Mouse (Mus musculus): ENCODE measurements at regions not wholly inside any gene's neighbourhood (a gene's known extent, or its start where the extent isn't known, plus 50 kb on each side); places are given as distances from the start of the nearest gene placed in this dataset.
A peak's percentile ranks its signal among the peaks of the same experiment; 100 is the strongest.

- DNase-seq: no peak
Measured at GRCm38 (mm10) chr8:87199461-87200131, 272.8 kb downstream of the Cbln1 start.

GRCm38 (mm10) chr8:87197867-87198536 lies 274.4 kb downstream of the Cbln1 start:
- peak; percentile 21 for DNase-seq

GRCm38 (mm10) chr8:87197000-87197399 lies 275.4 kb downstream of the Cbln1 start:
- no peak for DNase-seq

GRCm38 (mm10) chr8:87196050-87196449 lies 276.4 kb downstream of the Cbln1 start:
- DNase-seq: no peak

GRCm38 (mm10) chr8:87189791-87190385 lies 282.5 kb downstream of the Cbln1 start:
- no peak for DNase-seq

- DNase-seq: no peak
Measured at GRCm38 (mm10) chr8:87182888-87183287, 289.5 kb downstream of the Cbln1 start.

GRCm38 (mm10) chr8:87178561-87178960 lies 293.5 kb upstream of the N4bp1 start:
- no peak for DNase-seq

GRCm38 (mm10) chr8:87177620-87178019 lies 292.6 kb upstream of the N4bp1 start:
- no peak for DNase-seq

GRCm38 (mm10) chr8:87175097-87175496 lies 290.0 kb upstream of the N4bp1 start:
- no peak for DNase-seq

GRCm38 (mm10) chr8:87173720-87174119 lies 288.7 kb upstream of the N4bp1 start:
- DNase-seq: peak; percentile 10

GRCm38 (mm10) chr8:87166771-87167170 lies 281.7 kb upstream of the N4bp1 start:
- DNase-seq: peak; percentile 27

- DNase-seq: no peak
Measured at GRCm38 (mm10) chr8:87160416-87160815, 275.4 kb upstream of the N4bp1 start.

- no peak for DNase-seq
Measured at GRCm38 (mm10) chr8:87158322-87158721, 273.3 kb upstream of the N4bp1 start.

- no peak for DNase-seq
Measured at GRCm38 (mm10) chr8:87155819-87156425, 270.9 kb upstream of the N4bp1 start.

- no peak for DNase-seq
Measured at GRCm38 (mm10) chr8:87152068-87152915, 267.2 kb upstream of the N4bp1 start.

GRCm38 (mm10) chr8:87148853-87149252 lies 263.8 kb upstream of the N4bp1 start:
- DNase-seq: no peak

- DNase-seq: no peak
Measured at GRCm38 (mm10) chr8:87147704-87148103, 262.6 kb upstream of the N4bp1 start.

GRCm38 (mm10) chr8:87137412-87137811 lies 252.4 kb upstream of the N4bp1 start:
- DNase-seq: no peak

GRCm38 (mm10) chr8:87131716-87132115 lies 246.7 kb upstream of the N4bp1 start:
- no peak for DNase-seq

- no peak for DNase-seq
Measured at GRCm38 (mm10) chr8:87130691-87131090, 245.6 kb upstream of the N4bp1 start.

- no peak for DNase-seq
Measured at GRCm38 (mm10) chr8:87128593-87128992, 243.5 kb upstream of the N4bp1 start.

- DNase-seq: no peak
Measured at GRCm38 (mm10) chr8:87116190-87116765, 231.2 kb upstream of the N4bp1 start.
